Mouse (Mus musculus): ENCODE measurements at regions not wholly inside any gene's neighbourhood (a gene's known extent, or its start where the extent isn't known, plus 50 kb on each side); places are given as distances from the start of the nearest gene placed in this dataset.

GRCm38 (mm10) chr17:64983480-64983879, 147.6 kb upstream of the 4930583I09Rik start:
- no peaks in the 10 kb centered on the region for H3K4me1 ChIP-seq (ENCODE audit: control insufficient read depth, insufficient read depth, insufficient read length, low read length)

GRCm38 (mm10) chr17:64964153-64964552, 128.3 kb upstream of the 4930583I09Rik start:
- TF ChIP-seq POLR2A (IDR thresholded peaks at IDR 0.05; ENCODE audit: low read depth, low read length) (no peak), CTCF (IDR thresholded peaks at IDR 0.05; ENCODE audit: extremely low read depth, insufficient read length, insufficient replicate concordance, low read depth, low read length) (no peak)
- Histone ChIP-seq H3K27ac (ENCODE audit: insufficient read depth, low read depth, low read length) (peak overlapping the region; percentile 53; the same call in 1 of the 2 replicates), H3K36me3 (ENCODE audit: control insufficient read depth, insufficient read depth, low read length) (no peaks in the 10 kb centered on the region), H3K4me1 (ENCODE audit: control insufficient read depth, insufficient read depth, insufficient read length, low read length) (peaks cover 5% of the 10 kb centered on the region; the same call in 1 of the 2 replicates), H3K4me3 (ENCODE audit: low read depth, low read length) (no peak overlapping the region), H3K27me3 (ENCODE audit: control insufficient read depth, insufficient read depth, low read length) (no peaks in the 10 kb centered on the region)
- WGBS, result 54% methylated on average over 4 of the region's 4 CpGs

More at GRCm38 (mm10) chr17:64983480-64983879, 147.6 kb upstream of the 4930583I09Rik start:
- Histone ChIP-seq H3K36me3 (ENCODE audit: control insufficient read depth, insufficient read depth, low read length) (no peaks in the 10 kb centered on the region), H3K4me3 (ENCODE audit: low read depth, low read length) (no peak overlapping the region), H3K27ac (ENCODE audit: insufficient read depth, low read depth, low read length) (no peak overlapping the region), H3K27me3 (ENCODE audit: control insufficient read depth, insufficient read depth, low read length) (no peaks in the 10 kb centered on the region)
- 91% methylated on average over 2 of the region's 2 CpGs for WGBS
- TF ChIP-seq POLR2A (IDR thresholded peaks at IDR 0.05; ENCODE audit: low read depth, low read length) (no peak), CTCF (IDR thresholded peaks at IDR 0.05; ENCODE audit: extremely low read depth, insufficient read length, insufficient replicate concordance, low read depth, low read length) (no peak)

- TF ChIP-seq POLR2A (IDR thresholded peaks at IDR 0.05; ENCODE audit: low read depth, low read length) (no peak), CTCF (IDR thresholded peaks at IDR 0.05; ENCODE audit: extremely low read depth, insufficient read length, insufficient replicate concordance, low read depth, low read length) (no peak)
- Histone ChIP-seq H3K27me3 (ENCODE audit: control insufficient read depth, insufficient read depth, low read length) (no peaks in the 10 kb centered on the region), H3K4me3 (ENCODE audit: low read depth, low read length) (no peak overlapping the region), H3K4me1 (ENCODE audit: control insufficient read depth, insufficient read depth, insufficient read length, low read length) (peaks cover 5% of the 10 kb centered on the region; the same call in 1 of the 2 replicates), H3K36me3 (ENCODE audit: control insufficient read depth, insufficient read depth, low read length) (no peaks in the 10 kb centered on the region), H3K27ac (ENCODE audit: insufficient read depth, low read depth, low read length) (no peak overlapping the region)
- WGBS, result 50% methylated on average over 2 of the region's 2 CpGs
Measured at GRCm38 (mm10) chr17:64961887-64962286, 126.0 kb upstream of the 4930583I09Rik start.

- TF ChIP-seq CTCF (IDR thresholded peaks at IDR 0.05; ENCODE audit: extremely low read depth, insufficient read length, insufficient replicate concordance, low read depth, low read length), result no peak
- no peak for TF ChIP-seq POLR2A (IDR thresholded peaks at IDR 0.05; ENCODE audit: low read depth, low read length)
- Histone ChIP-seq H3K4me1 (ENCODE audit: control insufficient read depth, insufficient read depth, insufficient read length, low read length) (no peaks in the 10 kb centered on the region), H3K27me3 (ENCODE audit: control insufficient read depth, insufficient read depth, low read length) (no peaks in the 10 kb centered on the region), H3K36me3 (ENCODE audit: control insufficient read depth, insufficient read depth, low read length) (no peaks in the 10 kb centered on the region), H3K4me3 (ENCODE audit: low read depth, low read length) (no peak overlapping the region), H3K27ac (ENCODE audit: insufficient read depth, low read depth, low read length) (no peak overlapping the region)
- 58% methylated on average over 9 of the region's 9 CpGs for WGBS
Measured at GRCm38 (mm10) chr17:64957495-64957894, 121.6 kb upstream of the 4930583I09Rik start.

GRCm38 (mm10) chr17:64956506-64956905, 120.6 kb upstream of the 4930583I09Rik start:
- Histone ChIP-seq H3K4me3 (ENCODE audit: low read depth, low read length) (no peak overlapping the region), H3K36me3 (ENCODE audit: control insufficient read depth, insufficient read depth, low read length) (no peaks in the 10 kb centered on the region), H3K27me3 (ENCODE audit: control insufficient read depth, insufficient read depth, low read length) (no peaks in the 10 kb centered on the region), H3K27ac (ENCODE audit: insufficient read depth, low read depth, low read length) (no peak overlapping the region), H3K4me1 (ENCODE audit: control insufficient read depth, insufficient read depth, insufficient read length, low read length) (peaks cover 1% of the 10 kb centered on the region; the same call in 1 of the 2 replicates)
- no peak for TF ChIP-seq CTCF (IDR thresholded peaks at IDR 0.05; ENCODE audit: extremely low read depth, insufficient read length, insufficient replicate concordance, low read depth, low read length)
- TF ChIP-seq POLR2A (IDR thresholded peaks at IDR 0.05; ENCODE audit: low read depth, low read length), result no peak
- whole genome bisulfite sequencing, result 88% methylated on average over 7 of the region's 7 CpGs

GRCm38 (mm10) chr17:64953275-64953674, 117.4 kb upstream of the 4930583I09Rik start:
- TF ChIP-seq POLR2A (IDR thresholded peaks at IDR 0.05; ENCODE audit: low read depth, low read length) (no peak), CTCF (IDR thresholded peaks at IDR 0.05; ENCODE audit: extremely low read depth, insufficient read length, insufficient replicate concordance, low read depth, low read length) (no peak)
- Histone ChIP-seq H3K36me3 (ENCODE audit: control insufficient read depth, insufficient read depth, low read length) (no peaks in the 10 kb centered on the region), H3K4me1 (ENCODE audit: control insufficient read depth, insufficient read depth, insufficient read length, low read length) (peaks cover 4% of the 10 kb centered on the region; the same call in 1 of the 2 replicates), H3K27ac (ENCODE audit: insufficient read depth, low read depth, low read length) (no peak overlapping the region), H3K4me3 (ENCODE audit: low read depth, low read length) (no peak overlapping the region), H3K27me3 (ENCODE audit: control insufficient read depth, insufficient read depth, low read length) (no peaks in the 10 kb centered on the region)
- WGBS, result 92% methylated on average over 7 of the region's 7 CpGs

GRCm38 (mm10) chr17:64951625-64951940, 115.7 kb upstream of the 4930583I09Rik start:
- Histone ChIP-seq H3K27me3 (ENCODE audit: control insufficient read depth, insufficient read depth, low read length) (no peaks in the 10 kb centered on the region), H3K4me3 (ENCODE audit: low read depth, low read length) (no peak overlapping the region), H3K4me1 (ENCODE audit: control insufficient read depth, insufficient read depth, insufficient read length, low read length) (peaks cover 4% of the 10 kb centered on the region; the same call in 1 of the 2 replicates), H3K27ac (ENCODE audit: insufficient read depth, low read depth, low read length) (no peak overlapping the region), H3K36me3 (ENCODE audit: control insufficient read depth, insufficient read depth, low read length) (no peaks in the 10 kb centered on the region)
- no peak for TF ChIP-seq CTCF (IDR thresholded peaks at IDR 0.05; ENCODE audit: extremely low read depth, insufficient read length, insufficient replicate concordance, low read depth, low read length)
- TF ChIP-seq POLR2A (IDR thresholded peaks at IDR 0.05; ENCODE audit: low read depth, low read length), result no peak
- 15% methylated on average over 1 of the region's 1 CpGs for WGBS

Measured in small intestine, adult 2 months (tissue).